8 mouse cellular contexts compared by ENCODE assay signal in genomic region chr3:63975955-63976908, GRCm38 (mm10). TPM values are rescaled to one million over a fixed set of nuclear protein-coding genes. Genes with fewer than 3 reads are reported as not detected.
DNase-seq lines count a peak whose midpoint lies in the region; ATAC-seq lines count a peak whose summit lies in the region.

Gene Gmps, plus strand, starts transcription at chr3:63976106.

- H3K9ac ChIP-seq in heart, embryonic 14.5 days (ENCODE audit: low read length) = peak within 1 kb of the TSS; percentile 87
- H3K9ac ChIP-seq in liver, embryonic 13.5 days = peak within 1 kb of the TSS; percentile 96
- H3K9ac ChIP-seq in stomach, embryonic 16.5 days (ENCODE audit: low read length) = peak within 1 kb of the TSS; percentile 93

- under 1% methylated on average over 67 of the region's 67 CpGs for WGBS in heart, embryonic 14.5 days
- under 1% methylated on average over 67 of the region's 67 CpGs for WGBS in liver, embryonic 13.5 days (ENCODE audit: insufficient replicate concordance)
- under 1% methylated on average over 67 of the region's 67 CpGs for WGBS in stomach, embryonic 16.5 days

- H3K36me3 ChIP-seq in heart, embryonic 14.5 days (ENCODE audit: control insufficient read depth, insufficient read depth, low read length) = peaks cover 20% of the 10 kb centered on the region
- peaks cover 18% of the 10 kb centered on the region for H3K36me3 ChIP-seq in liver, embryonic 13.5 days
- no peaks in the 10 kb centered on the region for H3K36me3 ChIP-seq in stomach, embryonic 16.5 days (ENCODE audit: control insufficient read depth, insufficient read depth, low read length)

- no peaks in the 10 kb centered on the region for H3K27me3 ChIP-seq in heart, embryonic 14.5 days (ENCODE audit: control insufficient read depth, insufficient read depth, low read length)
- H3K27me3 ChIP-seq in liver, embryonic 13.5 days = no peaks in the 10 kb centered on the region
- H3K27me3 ChIP-seq in stomach, embryonic 16.5 days (ENCODE audit: control insufficient read depth, insufficient read depth, low read length) = no peaks in the 10 kb centered on the region

- H3K4me1 ChIP-seq in heart, embryonic 14.5 days (ENCODE audit: control insufficient read depth in 2 of 2, insufficient read depth in 2 of 2, low read length in 2 of 2) = peaks cover 2 to 23% of the 10 kb centered on the region in 2 experiments; a peak in 3 of 4 replicates
- peaks cover 32% of the 10 kb centered on the region for H3K4me1 ChIP-seq in liver, embryonic 13.5 days (replicated peaks)
- peaks cover 13% of the 10 kb centered on the region for H3K4me1 ChIP-seq in stomach, embryonic 16.5 days (ENCODE audit: control insufficient read depth, insufficient read depth, low read length)

- peak; percentile 98 for ATAC-seq in erythroid progenitor cell, adult 5-6 weeks (replicated peaks; ENCODE audit: low FRiP score, poor library complexity, severe bottlenecking)
- peak; percentile 97 for ATAC-seq in heart, embryonic 14.5 days (ENCODE audit: insufficient number of reproducible peaks, insufficient read depth, low FRiP score, low read depth)
- peak; percentile 97 for ATAC-seq in liver, embryonic 13.5 days (ENCODE audit: low read depth)
- peak; percentile 99 for ATAC-seq in stomach, embryonic 16.5 days (ENCODE audit: insufficient read depth, low FRiP score)

- H3K4me3 ChIP-seq in heart, embryonic 14.5 days (ENCODE audit: control insufficient read depth in 1 of 2, insufficient read depth in 1 of 2, low read depth in 1 of 2, low read length in 2 of 2) = peak within 1 kb of the TSS; percentile 63 to 76
- H3K4me3 ChIP-seq in liver, embryonic 13.5 days (replicated peaks) = peak within 1 kb of the TSS; percentile 94
- peak within 1 kb of the TSS; percentile 84 for H3K4me3 ChIP-seq in stomach, embryonic 16.5 days (replicated peaks; ENCODE audit: low read length)

- peak; percentile 97 for DNase-seq in CD4-positive helper T cell, adult 2 months (ENCODE audit: low read depth, low spot score)
- DNase-seq in brain, embryonic 18.5 days (ENCODE audit: low read depth, low spot score) = peak; percentile 84
- peak; percentile 95 for DNase-seq in kidney, postnatal 14 days
- DNase-seq in liver, embryonic 13.5 days = peak; percentile 90
- peak; percentile 92 for DNase-seq in neural tube, embryonic 10.5 days (ENCODE audit: extremely low spot score, low spot score)

- peak within 1 kb of the TSS; percentile 89 to 91 for H3K27ac ChIP-seq in heart, embryonic 14.5 days (replicated peaks in 1 of 2; ENCODE audit: control insufficient read depth in 1 of 2, insufficient read depth in 1 of 2, low read depth in 2 of 2, low read length in 2 of 2)
- H3K27ac ChIP-seq in liver, embryonic 13.5 days = peak within 1 kb of the TSS; percentile 88
- H3K27ac ChIP-seq in stomach, embryonic 16.5 days (ENCODE audit: low read length) = peak within 1 kb of the TSS; percentile 90

- no peaks in the 10 kb centered on the region for H3K9me3 ChIP-seq in heart, embryonic 14.5 days (ENCODE audit: control insufficient read depth, low read length)
- H3K9me3 ChIP-seq in liver, embryonic 13.5 days (replicated peaks) = no peaks in the 10 kb centered on the region
- no peaks in the 10 kb centered on the region for H3K9me3 ChIP-seq in stomach, embryonic 16.5 days (replicated peaks; ENCODE audit: control insufficient read depth, low read length)

- peak within 1 kb of the TSS; percentile 69 for H3K4me2 ChIP-seq in heart, embryonic 14.5 days (ENCODE audit: low read length)
- H3K4me2 ChIP-seq in liver, embryonic 13.5 days = peak within 1 kb of the TSS; percentile 79
- H3K4me2 ChIP-seq in stomach, embryonic 16.5 days (ENCODE audit: low read depth, low read length) = peak within 1 kb of the TSS; percentile 86

RNA-seq across cellular contexts. Expression of gene Gmps, which starts in this region (rescaled TPM):
- 12.3 and 13.4 TPM in 2 replicates for total RNA-seq in erythroid progenitor cell, adult 5-6 weeks (2015; ENCODE audit: low replicate concordance)
- total RNA-seq in erythroid progenitor cell, adult 5-6 weeks (2017; ENCODE audit: low replicate concordance) = 13.8 and 15.9 TPM in 2 replicates
- 39.3 and 40.7 TPM in 2 replicates for polyA plus RNA-seq in heart, embryonic 14.5 days (2014; fragmentation: Nextera tagmentation; extraction: Ambion mirVana)
- 29.9 and 35.2 TPM in 2 replicates for polyA plus RNA-seq in liver, embryonic 13.5 days (2015; fragmentation: Nextera tagmentation; extraction: Ambion mirVana)
- 35.3 and 36.7 TPM in 2 replicates for polyA plus RNA-seq in stomach, embryonic 16.5 days (2015; fragmentation: Nextera tagmentation; extraction: Ambion mirVana)

Comparison
In these comparisons a context has a peak if more than half of its experiments do, and no peak if none do; other contexts are left out.
1. Peak in every context shown above with its lines: DNase-seq, ATAC-seq, H3K4me3 ChIP-seq and H3K27ac ChIP-seq.